Mouse (Mus musculus) heart, adult 9 months (tissue): ENCODE results near the gene Atp6v0a4.
A peak's percentile ranks its signal among the peaks of the same experiment; 100 is the strongest.

ENCODE experiments used
- DNase-seq, 2 experiments: peaks; one replicate each; pipeline ENCODE4 v3.0.0; 2022; ENCODE audit warnings: low spot score in 2 of 2

Atp6v0a4 gene

DNA sequence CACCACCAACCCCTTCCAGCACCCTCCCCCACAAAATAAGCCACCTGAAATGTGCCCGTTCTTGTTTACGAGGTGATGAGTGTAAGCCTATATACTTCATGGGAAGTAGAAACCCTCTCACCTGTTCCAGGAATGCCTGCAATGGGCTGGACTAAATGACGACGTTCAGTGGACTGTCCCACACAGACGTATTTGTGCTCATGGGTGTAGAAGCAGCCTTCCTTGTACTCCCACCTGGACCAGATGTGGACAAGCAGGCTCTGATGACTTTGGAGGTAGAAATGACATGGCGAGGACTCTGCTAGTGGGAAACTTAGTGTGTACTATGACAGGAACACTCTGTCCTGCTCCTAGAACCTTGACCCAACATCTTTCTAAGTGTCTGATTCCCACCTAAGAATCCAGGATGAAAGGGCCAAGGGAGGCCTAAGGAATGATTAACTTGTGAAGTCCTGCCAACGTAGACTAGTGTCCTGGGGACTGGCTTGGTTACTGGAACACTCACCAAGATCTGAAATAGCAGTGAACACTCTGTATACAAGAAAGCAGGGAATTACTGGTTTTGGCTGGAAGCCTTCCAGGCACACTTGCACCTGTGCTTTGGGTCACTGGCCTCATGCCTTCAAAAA is at the start of gene Atp6v0a4:
Atp6v0a4 (minus strand) TSS at position 380 of the 629 bp plus-strand sequence.
- DNase-seq = no peak

DNA sequence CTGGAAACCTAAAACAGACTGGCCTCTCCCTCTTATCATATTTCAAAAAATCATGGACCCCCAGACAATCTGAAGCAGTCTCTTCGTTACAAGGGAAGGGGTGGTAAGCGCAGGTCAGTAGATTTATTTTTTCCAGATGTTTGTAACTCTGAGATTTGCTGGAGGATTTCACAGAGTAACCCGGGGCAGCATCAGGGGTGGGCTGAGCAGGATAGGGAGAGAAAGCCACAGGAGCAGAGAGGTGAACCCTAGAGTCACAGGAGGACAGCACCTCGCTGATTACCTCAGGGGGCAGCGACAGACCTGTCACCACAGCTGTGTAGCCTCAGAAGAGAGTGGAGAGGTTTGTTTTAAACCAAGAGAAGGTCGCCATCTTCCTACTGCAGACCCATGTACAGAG is 41.0 kb upstream of the Atp6v0a4 start:
- no peak for DNase-seq

DNA sequence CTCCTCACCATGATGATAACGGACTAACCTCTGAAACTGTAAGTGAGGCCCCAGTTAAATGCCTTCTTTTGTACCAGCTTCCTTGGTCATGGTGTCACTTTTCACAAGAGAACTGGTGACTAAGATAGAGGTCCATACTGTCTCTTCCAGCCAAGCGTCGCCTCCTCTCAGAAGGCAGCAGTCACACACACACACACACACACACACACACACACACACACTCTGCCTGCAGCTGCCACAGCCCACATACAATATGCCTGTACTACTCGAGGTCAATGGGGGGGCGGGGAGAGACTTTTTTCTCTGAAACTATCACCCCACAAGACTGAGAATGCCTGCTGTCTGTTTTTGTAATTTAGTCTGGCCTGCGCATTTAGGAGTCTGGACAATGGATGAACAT is 40.3 kb upstream of the Atp6v0a4 start:
- DNase-seq = no peak

DNA sequence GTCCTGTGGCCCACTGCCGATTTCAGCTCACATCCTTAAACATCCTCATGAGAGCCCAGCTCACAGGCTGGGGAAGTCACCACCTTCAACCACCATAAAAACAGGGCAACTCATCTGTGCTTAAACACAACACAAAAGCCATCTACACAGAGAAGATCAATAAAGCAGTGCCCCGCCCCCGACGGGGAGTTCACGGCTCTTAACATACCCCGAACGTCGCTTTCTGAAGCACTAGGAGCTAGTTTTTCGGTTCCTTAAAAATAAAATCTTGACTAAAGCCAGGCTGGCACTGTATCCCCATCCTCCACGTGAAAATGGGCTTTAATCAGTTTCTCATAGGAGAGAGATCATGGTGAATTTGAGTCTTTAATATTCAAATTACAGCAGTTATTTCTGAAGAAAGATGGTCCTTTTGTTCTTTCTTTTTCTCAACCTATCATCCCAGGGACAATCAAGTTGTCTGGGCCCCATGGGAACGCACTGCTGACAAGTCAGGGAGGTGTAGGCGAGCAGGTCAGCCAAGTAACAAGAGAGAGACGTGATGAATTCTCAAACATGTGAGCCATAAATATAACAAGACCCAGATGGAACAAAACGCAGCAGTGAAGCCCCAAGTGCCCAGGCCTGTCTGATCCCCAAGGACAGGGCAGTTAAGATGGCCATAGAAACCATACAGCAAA is 38.6 kb upstream of the Atp6v0a4 start:
- no peak for DNase-seq

DNA sequence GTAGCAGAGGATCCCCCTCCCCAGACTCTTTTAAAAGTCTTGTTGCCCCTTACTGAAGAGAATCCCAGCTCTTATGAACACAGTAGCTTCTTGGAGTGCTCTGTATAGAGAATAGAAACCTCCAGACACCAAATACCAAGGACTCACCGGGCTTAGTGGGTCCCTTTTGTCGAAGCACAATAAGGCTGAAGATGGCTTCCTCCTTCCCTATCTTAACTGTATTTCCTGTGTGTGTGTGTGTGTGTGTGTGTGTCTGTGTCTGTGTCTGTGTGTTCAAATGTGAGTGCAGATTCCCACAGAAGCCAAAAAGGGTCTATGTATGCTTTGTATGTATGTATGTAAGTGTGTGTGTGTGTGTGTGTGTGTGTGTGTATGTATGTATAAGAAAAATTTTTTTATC is 36.2 kb upstream of the Atp6v0a4 start:
- no peak for DNase-seq

DNA sequence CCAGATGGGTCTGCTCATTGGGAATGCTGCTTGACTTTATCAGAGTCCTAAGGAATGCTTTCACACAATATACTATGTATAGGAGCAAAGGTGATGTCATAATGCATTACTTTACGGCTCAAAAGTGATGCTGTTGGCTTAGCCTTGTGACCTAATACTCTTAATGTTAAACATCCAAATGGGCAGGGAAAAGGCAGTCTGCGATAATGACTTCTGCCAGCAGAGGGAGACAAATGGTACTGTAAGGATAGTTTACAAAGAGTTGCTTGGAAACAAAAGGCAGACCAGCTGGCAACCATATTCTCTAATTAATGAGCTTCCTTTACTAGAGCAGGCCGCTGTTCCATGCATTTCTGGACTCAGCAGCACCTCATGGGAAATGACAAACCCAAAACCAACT is 35.7 kb upstream of the Atp6v0a4 start:
- peak; percentile 66 to 84 for DNase-seq

DNA sequence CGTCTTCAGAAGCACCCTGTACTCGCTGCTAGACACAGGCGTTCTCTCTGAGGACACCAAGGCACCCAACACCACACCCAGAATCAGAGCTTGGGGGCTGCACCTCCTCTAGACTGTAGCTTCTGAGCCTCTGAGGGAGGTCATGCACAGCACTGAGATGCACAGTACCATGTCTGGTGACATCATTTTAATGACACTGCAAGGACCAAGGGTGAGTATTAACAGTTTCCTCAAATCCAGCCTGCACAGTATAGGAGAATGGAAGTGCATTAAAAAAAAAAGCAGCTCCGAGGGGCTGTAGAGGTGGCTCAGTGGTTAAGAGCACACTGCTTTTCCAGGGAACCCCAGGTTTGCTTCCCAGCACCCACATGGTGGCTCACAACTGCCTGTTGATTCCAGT is 35.2 kb upstream of the Atp6v0a4 start:
- no peak for DNase-seq

DNA sequence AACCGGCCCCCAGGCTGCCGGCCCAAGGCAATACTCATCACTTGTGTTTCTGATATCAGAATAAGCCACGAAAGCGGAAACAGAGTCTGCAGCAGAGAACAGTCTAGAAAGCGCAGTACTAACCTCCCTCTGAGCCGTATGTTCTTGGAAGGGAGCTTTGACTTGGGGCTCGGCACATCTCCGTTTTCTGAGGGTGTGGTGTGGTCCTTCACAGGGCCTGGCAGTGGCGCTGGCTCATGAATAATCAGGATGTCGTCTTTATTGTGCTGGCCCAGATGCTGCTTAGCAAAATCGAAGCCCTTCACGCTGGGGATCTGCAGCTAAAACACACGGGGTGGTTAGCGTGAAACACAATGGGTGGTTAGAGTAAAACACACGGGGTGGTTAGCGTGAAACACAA is 33.5 kb upstream of the Atp6v0a4 start:
- no peak for DNase-seq

DNA sequence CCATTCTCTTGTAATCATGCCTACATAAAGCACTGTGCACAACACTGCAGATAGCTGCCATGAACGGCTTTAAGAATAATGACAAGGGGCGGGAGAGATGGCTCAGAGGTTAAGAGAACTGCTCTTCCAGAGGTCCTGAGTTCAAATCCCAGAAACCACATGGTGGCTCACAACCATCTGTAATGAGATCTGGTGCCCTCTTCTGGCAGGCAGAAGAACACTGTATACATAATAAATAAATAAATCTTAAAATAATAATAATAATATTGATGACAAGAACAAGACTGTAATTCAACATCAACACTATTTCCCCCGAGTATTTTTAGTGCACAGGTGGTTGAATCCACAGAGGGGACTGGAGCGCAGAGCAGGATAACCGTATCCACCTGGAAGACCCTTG is 31.8 kb upstream of the Atp6v0a4 start:
- DNase-seq = no peak

DNA sequence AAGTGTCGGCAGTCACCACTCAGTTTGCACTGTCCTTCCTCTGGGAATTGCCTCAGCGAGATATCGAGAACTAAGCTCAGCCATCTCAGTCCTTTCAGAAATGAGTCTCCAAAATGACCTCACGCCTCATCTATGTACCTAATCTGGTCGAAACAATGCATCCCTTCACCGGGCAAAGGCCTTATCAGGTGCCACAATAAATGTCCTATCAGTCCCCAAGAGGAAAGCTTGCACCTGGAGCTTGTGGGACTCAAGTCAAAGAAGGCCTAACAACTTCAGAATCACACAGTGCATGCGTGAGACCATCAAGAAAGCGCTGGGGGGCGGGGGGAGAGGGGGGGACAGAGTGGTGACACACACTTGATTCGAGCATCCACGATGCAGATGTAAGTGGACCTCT is 27.9 kb upstream of the Atp6v0a4 start:
- DNase-seq = no peak

DNA sequence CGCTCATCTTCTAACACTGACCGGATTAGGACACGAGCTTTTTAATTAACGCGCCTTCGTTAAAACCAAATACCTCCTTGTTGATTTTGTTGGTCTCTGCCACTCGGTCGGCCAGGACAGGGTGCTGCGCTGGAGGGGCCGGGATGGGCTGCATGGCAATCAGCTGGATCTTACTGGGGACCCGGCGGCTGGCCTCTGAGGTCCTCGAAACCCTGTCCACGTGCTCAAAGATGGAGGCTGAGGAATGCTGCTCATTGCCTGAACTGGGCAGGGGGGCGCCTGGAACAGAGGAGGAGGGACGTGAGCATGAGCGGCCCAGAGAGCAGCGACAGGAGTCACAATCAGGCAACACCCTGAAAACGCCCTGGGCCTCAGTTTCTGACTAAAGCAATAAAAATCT is 25.1 kb upstream of the Atp6v0a4 start:
- DNase-seq = no peak

DNA sequence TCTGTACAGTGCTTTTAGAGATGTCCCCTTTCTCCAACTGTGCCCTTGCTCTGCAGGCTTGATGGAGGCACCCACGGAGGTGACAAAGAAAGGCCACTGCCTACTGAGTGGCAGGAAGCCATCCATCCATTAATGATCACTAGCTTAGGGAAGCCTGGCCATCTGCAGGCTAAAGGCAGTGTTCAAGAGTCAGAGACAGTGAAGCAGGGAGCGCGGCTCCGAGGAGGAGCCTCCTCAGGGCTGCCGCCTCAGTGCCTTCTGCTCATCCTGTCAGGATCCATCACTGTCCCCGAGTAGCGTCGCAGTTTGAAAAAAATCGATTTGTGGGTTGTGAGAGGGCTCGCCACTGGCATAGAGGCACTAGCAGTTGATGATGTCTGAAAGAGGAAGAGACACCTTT is 24.2 kb upstream of the Atp6v0a4 start:
- no peak for DNase-seq

DNA sequence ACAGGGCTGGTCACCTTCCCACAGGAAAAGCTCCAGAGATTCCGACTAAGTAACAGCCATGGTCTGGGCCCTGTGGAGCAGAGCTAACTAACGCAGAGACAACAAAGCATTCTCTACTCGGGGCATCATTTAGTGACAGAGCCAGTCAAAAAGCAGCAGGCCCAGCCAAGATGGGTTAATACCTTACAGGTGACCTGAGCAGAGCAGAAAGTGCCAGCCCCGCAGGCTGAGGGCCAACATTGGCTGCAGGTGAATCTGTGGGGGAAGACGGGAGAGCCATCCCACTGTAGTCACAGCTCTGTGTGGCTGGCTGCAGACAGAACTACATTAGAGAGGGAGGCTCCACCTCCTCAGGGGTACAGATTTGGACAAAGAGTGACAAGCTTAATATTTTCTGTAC is 22.9 kb upstream of the Atp6v0a4 start:
- no peak for DNase-seq

DNA sequence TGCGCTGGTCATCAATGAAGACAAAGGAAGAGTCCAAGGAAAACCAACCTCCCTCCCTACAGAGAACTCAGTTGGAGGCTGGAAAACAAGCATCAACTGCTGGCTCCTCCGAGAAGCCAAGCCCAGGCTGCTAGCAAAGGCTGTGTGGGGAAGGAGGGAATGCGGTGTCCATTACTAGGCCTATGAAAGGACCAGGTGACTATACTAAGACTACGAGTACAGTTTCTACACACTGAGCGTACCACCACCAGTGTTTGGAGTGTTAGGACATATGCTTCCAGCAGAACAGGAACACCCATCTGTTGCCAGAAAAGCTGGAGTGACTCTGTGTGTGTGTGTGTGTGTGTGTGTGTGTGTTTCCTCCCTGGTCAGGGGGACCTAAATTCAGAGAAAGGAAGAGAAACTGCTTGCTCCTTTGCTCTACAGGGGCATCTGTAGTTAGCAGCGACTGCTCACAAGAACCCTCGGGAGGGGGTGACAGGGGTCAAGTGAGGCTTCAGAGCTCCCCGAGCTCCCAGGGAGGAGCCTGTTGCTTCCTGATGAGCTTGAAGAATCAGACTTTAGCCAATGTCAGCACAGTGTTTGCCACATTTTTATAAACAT is 21.2 kb upstream of the Atp6v0a4 start:
- DNase-seq = peak; percentile 37 to 61

DNA sequence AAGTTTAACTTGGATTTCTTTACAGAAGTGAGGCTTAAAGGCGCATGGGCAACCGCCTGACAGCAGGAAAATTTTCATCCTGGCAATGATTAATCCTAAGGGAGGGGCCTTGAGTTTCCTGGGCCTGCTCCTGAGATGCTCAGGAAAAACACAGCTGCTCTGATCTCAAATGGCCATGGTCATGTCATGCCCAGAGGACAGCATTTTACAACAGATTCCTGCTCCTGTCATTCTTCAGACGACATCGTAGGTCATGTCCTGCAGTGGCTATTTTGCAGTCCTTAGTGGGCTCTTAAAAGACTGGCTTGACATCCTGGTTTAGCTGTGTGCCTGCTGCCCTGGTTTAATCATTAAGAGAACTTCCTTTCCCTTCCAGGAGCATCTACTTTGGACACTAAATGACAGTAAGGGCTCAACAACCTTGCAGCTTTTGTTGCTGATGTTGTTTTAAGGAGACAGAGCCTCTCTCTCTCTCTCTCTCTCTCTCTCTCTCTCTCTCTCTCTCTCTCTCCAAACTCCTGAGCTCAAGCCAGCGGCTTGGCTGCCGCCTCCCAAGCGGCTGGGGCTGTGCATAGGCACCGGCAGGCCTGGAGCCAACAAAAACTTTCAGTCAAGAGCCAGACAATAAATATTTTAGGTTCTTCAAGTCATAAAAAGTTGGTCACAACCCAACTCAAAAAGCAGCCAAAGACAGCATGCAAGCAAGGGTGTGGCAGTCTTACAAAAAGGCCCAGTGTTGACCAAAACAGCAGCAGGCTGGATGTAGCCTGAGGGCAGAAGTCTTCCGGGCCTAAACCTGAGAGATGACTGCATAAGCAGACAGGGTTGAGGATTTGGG is 20.0 kb upstream of the Atp6v0a4 start:
- peak; percentile 78 to 84 for DNase-seq

DNA sequence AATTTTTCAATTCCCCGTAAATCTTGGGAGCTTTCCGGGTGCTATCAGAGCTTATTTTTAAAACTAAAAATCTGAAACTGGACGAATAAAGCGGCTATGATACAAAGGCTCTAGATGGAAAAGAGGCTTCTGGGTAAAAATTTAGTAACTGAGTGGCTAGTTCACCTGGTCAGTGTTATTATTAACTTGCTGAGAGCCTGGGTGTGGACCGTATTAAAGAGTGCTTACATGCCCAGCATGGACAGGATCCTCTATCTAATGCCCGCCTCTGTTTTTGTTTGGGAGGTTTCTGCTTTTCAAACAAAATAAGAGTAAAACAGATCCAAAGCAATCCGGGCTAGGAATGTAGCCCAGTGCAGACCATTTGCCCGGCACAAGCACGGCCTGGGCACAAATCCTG is 16.0 kb upstream of the Atp6v0a4 start:
- DNase-seq = no peak

DNA sequence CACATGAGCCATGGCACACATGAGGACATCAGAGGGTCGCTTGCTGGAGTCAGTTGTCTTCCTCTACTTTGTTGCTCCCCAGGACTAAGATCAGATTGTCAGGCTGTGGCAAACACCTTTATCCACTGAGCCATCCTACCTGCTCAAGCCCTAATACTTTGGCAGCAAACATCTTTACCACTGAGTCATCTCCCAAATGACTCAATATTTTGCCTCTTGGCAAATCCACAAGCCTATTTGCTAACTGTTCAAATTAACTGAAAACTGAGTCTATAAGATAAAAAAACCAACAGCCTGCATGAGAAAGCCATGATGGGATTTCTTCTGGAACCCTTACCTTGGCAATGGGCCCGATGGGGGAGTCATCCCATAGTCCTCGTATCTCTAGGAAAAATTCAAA is 14.7 kb upstream of the Atp6v0a4 start:
- no peak for DNase-seq

DNA sequence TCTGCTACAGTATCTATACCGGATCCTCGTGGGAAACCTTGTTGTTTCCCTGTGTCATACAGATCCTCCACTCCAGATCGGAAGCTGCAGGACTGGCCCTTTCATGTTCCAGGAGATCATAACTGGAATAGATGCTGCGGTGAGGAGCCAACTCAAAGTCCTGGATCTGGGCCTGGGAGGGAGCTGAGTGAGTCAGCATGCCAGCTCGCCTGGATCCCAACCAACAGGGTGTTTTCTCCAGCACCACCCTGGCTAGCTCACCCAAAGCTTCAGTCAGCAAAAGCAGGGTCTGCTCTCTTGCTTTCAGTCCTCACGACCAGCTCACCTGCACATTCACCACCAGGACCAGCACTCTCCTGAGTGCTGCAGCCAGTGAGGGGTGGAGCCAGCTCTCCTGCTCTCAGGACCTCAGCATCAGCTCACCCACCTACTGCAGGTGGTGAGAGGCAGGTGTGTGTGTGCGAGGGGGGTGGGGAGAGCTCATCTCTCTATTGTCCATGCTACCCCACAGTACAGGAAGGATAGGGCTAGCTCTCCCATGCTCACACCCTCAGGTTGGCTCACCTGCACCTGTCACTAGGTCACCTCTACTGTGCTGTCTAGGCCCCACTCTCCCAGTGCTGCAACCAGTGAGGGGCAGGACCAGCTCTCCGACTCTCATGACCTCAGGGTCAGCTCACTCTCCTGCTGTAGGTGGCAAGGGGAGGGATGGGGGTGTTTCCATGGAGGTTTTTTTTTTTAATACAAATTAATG is 10.6 kb upstream of the Atp6v0a4 start:
- DNase-seq = peak in 1 of 2 experiments; percentile 46

DNA sequence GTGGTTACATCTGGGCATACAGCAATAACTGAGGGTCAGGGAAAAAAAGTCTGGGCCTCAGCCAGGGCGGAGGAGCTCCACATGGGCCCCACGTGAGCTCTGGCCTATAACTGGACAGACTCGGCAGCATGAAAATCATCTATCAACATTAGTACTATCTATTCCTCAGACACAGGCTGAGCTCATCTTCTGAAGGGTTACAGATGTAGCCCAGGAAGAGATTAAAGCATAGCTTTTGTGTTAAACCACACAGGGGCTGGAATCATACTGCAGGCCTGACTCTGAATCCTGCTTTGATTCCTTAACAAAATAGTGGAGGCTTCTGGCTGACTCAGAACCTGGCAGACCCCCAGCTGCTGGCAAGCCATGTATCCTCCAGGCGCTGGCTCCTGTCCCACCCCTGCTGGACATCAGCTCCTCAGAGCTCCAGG is 7.4 kb upstream of the Atp6v0a4 start:
- DNase-seq = peak in 1 of 2 experiments; percentile 65

DNA sequence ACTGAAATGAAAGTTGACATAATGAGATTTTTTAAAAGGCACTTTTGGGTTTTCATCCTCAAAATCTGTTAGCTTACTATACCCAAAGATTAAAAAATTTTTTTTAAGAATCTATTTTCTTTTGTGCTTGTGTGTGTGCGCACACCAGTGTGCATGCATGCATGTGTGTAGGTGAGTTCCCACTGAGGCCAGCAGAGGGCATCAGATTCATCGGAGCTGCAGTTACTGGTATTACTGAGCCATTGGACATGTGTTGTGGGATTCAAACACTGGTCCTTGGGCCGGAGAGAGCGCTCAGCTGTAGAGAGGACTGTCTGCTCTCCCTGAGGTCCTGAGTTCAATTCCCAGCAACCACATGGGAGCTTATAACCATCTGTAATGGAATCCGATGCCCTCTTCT is 5.5 kb upstream of the Atp6v0a4 start:
- DNase-seq = no peak

DNA sequence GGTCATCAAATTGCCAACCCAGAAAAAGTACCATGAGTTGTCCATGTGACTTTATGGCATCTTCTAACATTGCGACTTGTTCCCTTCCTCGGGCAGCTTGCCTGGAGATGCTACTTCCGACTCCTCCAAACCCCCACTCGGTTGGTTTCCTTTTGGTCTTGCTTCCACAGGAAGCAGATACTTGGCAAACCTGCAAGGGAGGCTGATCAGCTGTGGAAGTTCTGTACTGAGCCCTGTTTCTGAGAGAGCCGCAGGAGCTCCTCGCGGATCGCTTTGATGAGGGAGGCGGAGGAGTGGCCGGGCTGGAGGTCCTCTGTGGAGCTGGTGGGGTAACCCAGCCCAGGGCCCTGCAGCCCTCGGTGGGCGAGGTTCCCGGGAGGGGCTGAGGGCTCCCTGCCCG is 3.7 kb upstream of the Atp6v0a4 start:
- peak in 1 of 2 experiments; percentile 23 for DNase-seq

DNA sequence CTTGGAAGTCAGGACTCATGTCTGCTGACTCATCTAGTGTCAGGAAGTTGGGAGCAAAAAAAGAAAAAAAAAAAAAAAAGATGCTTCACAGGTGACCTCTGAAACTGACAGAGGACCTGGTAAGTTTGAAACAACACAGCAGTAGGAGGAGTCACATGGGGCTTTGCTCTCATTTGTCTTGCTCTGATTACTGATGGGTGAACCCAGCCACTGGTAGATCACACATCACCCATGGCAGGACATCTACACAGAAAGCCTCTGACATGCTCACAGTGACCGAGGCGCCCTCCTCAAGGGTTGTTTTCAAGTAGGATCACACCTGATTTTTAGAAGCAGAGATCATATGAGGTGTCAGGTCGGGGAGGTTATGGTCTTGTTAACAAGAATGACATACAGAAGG is 1.1 kb upstream of the Atp6v0a4 start:
- no peak for DNase-seq
